Mouse (Mus musculus) MEL (cell line): ENCODE results near the gene Ddx21.

Source experiments
- CTCF ChIP-seq, 3 experiments: IDR thresholded peaks in 2 of 3; conservative IDR thresholded peaks in 1 of 3; 2 replicates each; pipeline ENCODE4 v1.5.1; 2011 to 2012; ENCODE audit warnings: low read length in 3 of 3, low read depth in 2 of 3, mild to moderate bottlenecking in 2 of 3, improper control_type of control experiment in 1 of 3, inconsistent platforms in 1 of 3, mixed read lengths in 1 of 3, moderate library complexity in 1 of 3; ENCODE audit not compliant: control insufficient read depth in 1 of 3, insufficient read depth in 1 of 3, poor library complexity in 1 of 3, severe bottlenecking in 1 of 3
- HCFC1 ChIP-seq: IDR thresholded peaks from 2 replicates; pipeline ENCODE4 v1.6.1; 2012; ENCODE audit warnings: low read depth, mild to moderate bottlenecking, inconsistent platforms, low read length, improper control_type of control experiment, moderate library complexity
- JUND ChIP-seq: IDR thresholded peaks from 2 replicates; pipeline ENCODE4 v1.6.1; 2011; ENCODE audit warnings: low read depth, mild to moderate bottlenecking, improper control_type of control experiment, low read length
- MAFK ChIP-seq: IDR thresholded peaks from 2 replicates; pipeline ENCODE4 v1.6.1; 2011; ENCODE audit warnings: low read depth, mild to moderate bottlenecking, low read length, improper control_type of control experiment, borderline replicate concordance
- MYB ChIP-seq: IDR thresholded peaks from 2 replicates; pipeline ENCODE4 v1.6.1; 2011; ENCODE audit warnings: mild to moderate bottlenecking, low read depth, low read length, improper control_type of control experiment
- NELFE ChIP-seq: IDR thresholded peaks from 2 replicates; pipeline ENCODE4 v1.6.1; 2011; ENCODE audit warnings: low read depth, low read length, improper control_type of control experiment
- POLR2A ChIP-seq, 2 experiments: IDR thresholded peaks; 2 replicates each; pipeline ENCODE4 v1.6.1; 2011 to 2012; ENCODE audit warnings: low read length in 2 of 2, mild to moderate bottlenecking in 2 of 2, control low read depth in 1 of 2, improper control_type of control experiment in 1 of 2, low read depth in 1 of 2, moderate library complexity in 1 of 2; ENCODE audit not compliant: control insufficient read depth in 1 of 2, insufficient read depth in 1 of 2, poor library complexity in 1 of 2
- POLR2AphosphoS5 ChIP-seq: IDR thresholded peaks from 2 replicates; pipeline ENCODE4 v1.6.1; 2012; ENCODE audit warnings: low read depth, borderline replicate concordance, mild to moderate bottlenecking, inconsistent platforms, low read length, moderate library complexity, mixed read lengths
- TAL1 ChIP-seq: IDR thresholded peaks from 2 replicates; pipeline ENCODE4 v1.6.1; 2012; ENCODE audit warnings: mild to moderate bottlenecking, inconsistent platforms, low read length, moderate library complexity, mixed read lengths
- USF1 ChIP-seq: IDR thresholded peaks from 2 replicates; pipeline ENCODE4 v1.6.1; 2014; ENCODE audit warnings: low read depth, mild to moderate bottlenecking, inconsistent platforms, low read length, improper control_type of control experiment, moderate library complexity

GRCm38 (mm10) chr10:62577673-62578337, 24.3 kb downstream of the Ddx21 start:
- TF ChIP-seq POLR2A (IDR thresholded peaks at IDR 0.05; ENCODE audit: control insufficient read depth in 1 of 2, insufficient read depth in 1 of 2, low read depth in 1 of 2, low read length in 2 of 2, poor library complexity in 1 of 2) = peak in 1 of 2 experiments; percentile 98; a peak in 2 of 4 replicates
- no peak for TF ChIP-seq MYB
- no peak for TF ChIP-seq JUND
- no peak for TF ChIP-seq USF1
- no peak for TF ChIP-seq TAL1
- no peak for TF ChIP-seq POLR2AphosphoS5
- TF ChIP-seq HCFC1 = no peak
- TF ChIP-seq CTCF (IDR thresholded peaks at IDR 0.05 in 2 of 3, conservative IDR thresholded peaks at IDR 0.05 in 1 of 3; ENCODE audit: control insufficient read depth in 1 of 3, insufficient read depth in 1 of 3, low read depth in 2 of 3, low read length in 3 of 3, poor library complexity in 1 of 3, severe bottlenecking in 1 of 3) = no peak
- no peak for TF ChIP-seq MAFK
- TF ChIP-seq NELFE = no peak
